Mouse (Mus musculus) liver, embryonic 11.5 days (tissue): ENCODE results near the gene Htr3b. TPM values are rescaled to one million over a fixed set of nuclear protein-coding genes. Genes with fewer than 3 reads are reported as not detected.
A peak's percentile ranks its signal among the peaks of the same experiment; 100 is the strongest.

Source experiments
- ATAC-seq: fragments of 200-750 bp; cut with Nextera tagmentation; replicated peaks from 2 replicates; pipeline ENCODE4 v1.8.0; 2017; ENCODE audit warnings: moderate number of reproducible peaks, mild to moderate bottlenecking, moderate TSS enrichment, moderate library complexity; ENCODE audit not compliant: low FRiP score
- DNase-seq: peaks from one replicate; pipeline ENCODE4 v3.0.0-alpha.2; 2017; ENCODE audit warnings: low spot score
- H3K27ac ChIP-seq: fragments of 300-500 bp; sonication (generic); 2 replicates; pipeline ENCODE4 v1.5.1; 2014; ENCODE audit warnings: mild to moderate bottlenecking, low read depth, low read length, control low read depth
- H3K27me3 ChIP-seq: fragments of 300-500 bp; sonication (generic); replicated peaks from 2 replicates; pipeline ENCODE4 v1.6.1; 2014; ENCODE audit warnings: low read length, mixed read lengths; ENCODE audit not compliant: control insufficient read depth, insufficient read depth
- H3K36me3 ChIP-seq: fragments of 300-500 bp; sonication (generic); 2 replicates; pipeline ENCODE4 v1.6.1; 2014; ENCODE audit warnings: mild to moderate bottlenecking, low read length, moderate library complexity, mixed read lengths; ENCODE audit not compliant: control insufficient read depth, insufficient read depth
- H3K4me1 ChIP-seq: fragments of 300-500 bp; sonication (generic); replicated peaks from 2 replicates; pipeline ENCODE4 v1.6.1; 2014; ENCODE audit warnings: low read length, mixed read lengths; ENCODE audit not compliant: control insufficient read depth, insufficient read depth
- H3K4me2 ChIP-seq: fragments of 300-500 bp; sonication (generic); 2 replicates; pipeline ENCODE4 v1.6.1; 2014; ENCODE audit warnings: mild to moderate bottlenecking, control low read depth, moderate library complexity
- H3K4me3 ChIP-seq: fragments of 300-500 bp; sonication (generic); 2 replicates; pipeline ENCODE4 v1.5.1; 2014; ENCODE audit warnings: low read depth, low read length, control low read depth
- H3K9ac ChIP-seq: fragments of 300-500 bp; sonication (generic); 2 replicates; pipeline ENCODE4 v1.6.1; 2014; ENCODE audit warnings: low read depth, low read length, control low read depth
- H3K9me3 ChIP-seq: fragments of 300-500 bp; sonication (generic); 2 replicates; pipeline ENCODE4 v1.6.1; 2016; ENCODE audit warnings: low read length, inconsistent platforms, mixed read lengths; ENCODE audit not compliant: control insufficient read depth
- WGBS: fragments of 180-500 bp; shearing (Covaris S2); extraction: QIAGEN DNeasy Blood & Tissue Kit; methylation state at CpG from one replicate; pipeline ENCODE4 v1.1.7; 2014; 5-methylcytosine and 5-hydroxymethylcytosine counted together
- polyA plus RNA-seq: library from polyadenylated mRNA; unstranded; fragments of >200 nt; fragmentation: Nextera tagmentation; extraction: Ambion mirVana; gene quantifications from 2 replicates; pipeline ENCODE4 v1.2.1, GENCODE M21; 2014

The Htr3b gene
- polyA plus RNA-seq, 1 experiment from 2014 or later, result not detected

- Histone ChIP-seq H3K36me3 (no peaks in the 10 kb centered on the region), H3K27me3 (no peaks in the 10 kb centered on the region), H3K9me3 (no peaks in the 10 kb centered on the region), H3K4me1 (no peaks in the 10 kb centered on the region), H3K4me2 (no peak overlapping the region), H3K27ac (no peak overlapping the region), H3K9ac (no peak overlapping the region), H3K4me3 (no peak overlapping the region)
- DNase-seq, result no peak
- no peak for ATAC-seq
- 79% methylated on average over 2 of the region's 2 CpGs for WGBS
Measured at GRCm38 (mm10) chr9:48903766-48904165, 61.0 kb downstream of the Htr3b start.

GRCm38 (mm10) chr9:48898551-48898950 is 66.2 kb downstream of the Htr3b start:
- H3K27me3 ChIP-seq, result peaks cover 5% of the 10 kb centered on the region
- no peak for ATAC-seq

GRCm38 (mm10) chr9:48895819-48896536 is 68.8 kb downstream of the Htr3b start:
- H3K4me2 ChIP-seq, result no peak overlapping the region
- no peak overlapping the region for H3K9ac ChIP-seq
- no peak for ATAC-seq
- H3K4me3 ChIP-seq, result no peak overlapping the region
- WGBS, result 53% methylated on average over 18 of the region's 18 CpGs
- H3K9me3 ChIP-seq, result no peaks in the 10 kb centered on the region
- no peak for DNase-seq
- no peaks in the 10 kb centered on the region for H3K36me3 ChIP-seq
- H3K27me3 ChIP-seq, result peaks cover 8% of the 10 kb centered on the region
- H3K4me1 ChIP-seq, result no peaks in the 10 kb centered on the region
- no peak overlapping the region for H3K27ac ChIP-seq

More at GRCm38 (mm10) chr9:48898551-48898950, 66.2 kb downstream of the Htr3b start:
- Histone ChIP-seq H3K27ac (no peak overlapping the region), H3K4me1 (no peaks in the 10 kb centered on the region), H3K36me3 (no peaks in the 10 kb centered on the region), H3K4me2 (no peak overlapping the region), H3K4me3 (no peak overlapping the region), H3K9ac (no peak overlapping the region), H3K9me3 (no peaks in the 10 kb centered on the region)
- WGBS, result 24% methylated on average over 8 of the region's 8 CpGs
- no peak for DNase-seq

- Histone ChIP-seq H3K36me3 (no peaks in the 10 kb centered on the region), H3K27ac (no peak overlapping the region), H3K4me2 (no peak overlapping the region), H3K27me3 (peaks cover 8% of the 10 kb centered on the region), H3K9me3 (no peaks in the 10 kb centered on the region), H3K9ac (no peak overlapping the region), H3K4me1 (no peaks in the 10 kb centered on the region), H3K4me3 (no peak overlapping the region)
- 70% methylated on average over 6 of the region's 6 CpGs for WGBS
- DNase-seq, result no peak
- no peak for ATAC-seq
Measured at GRCm38 (mm10) chr9:48894755-48895154, 70.0 kb downstream of the Htr3b start.

- 29% methylated on average over 3 of the region's 3 CpGs for WGBS
- Histone ChIP-seq H3K27me3 (peaks cover 8% of the 10 kb centered on the region), H3K9ac (no peak overlapping the region), H3K4me3 (no peak overlapping the region), H3K4me1 (no peaks in the 10 kb centered on the region), H3K4me2 (no peak overlapping the region), H3K36me3 (no peaks in the 10 kb centered on the region), H3K9me3 (no peaks in the 10 kb centered on the region), H3K27ac (no peak overlapping the region)
- DNase-seq (peak; percentile 57), ATAC-seq (no peak)
Measured at GRCm38 (mm10) chr9:48893986-48894385, 70.8 kb downstream of the Htr3b start.

GRCm38 (mm10) chr9:48889093-48889492 is 75.7 kb downstream of the Htr3b start:
- no peak for DNase-seq
- Histone ChIP-seq H3K36me3 (no peaks in the 10 kb centered on the region), H3K4me2 (no peak overlapping the region), H3K9ac (no peak overlapping the region), H3K4me3 (no peak overlapping the region), H3K4me1 (no peaks in the 10 kb centered on the region), H3K27ac (no peak overlapping the region), H3K9me3 (no peaks in the 10 kb centered on the region), H3K27me3 (0 out of 2 replicates have a peak, but pooled peaks cover 3% of the 10 kb centered on the region)
- WGBS, result 77% methylated on average over 7 of the region's 7 CpGs
- ATAC-seq, result no peak

Other genes starting within 250 kb of the Htr3b start
- gene Zbtb16, start 128.8 kb downstream of the Htr3b start, polyA plus RNA-seq, result 2.3 and 2.8 TPM in 2 replicates
- gene Htr3a, start 53.9 kb downstream of the Htr3b start, polyA plus RNA-seq, result not detected in 2 replicates
- gene Usp28, start 20.4 kb upstream of the Htr3b start, polyA plus RNA-seq, result 15.2 and 15.4 TPM in 2 replicates
- gene Zw10, start 90.6 kb upstream of the Htr3b start, polyA plus RNA-seq, result 40.0 and 48.2 TPM in 2 replicates
- not detected in 2 replicates for gene Tmprss5, start 116.3 kb upstream of the Htr3b start, polyA plus RNA-seq